Mouse (Mus musculus) ovary, postnatal 14 days (tissue): Measurements from ENCODE around the gene Dmgdh.

ENCODE experiments used
- DNase-seq: peaks from one replicate; pipeline ENCODE4 v3.0.0; 2022; ENCODE audit warnings: low spot score

Gene Dmgdh

GRCm38 (mm10) chr13:93674131-93674561 lies at the start of gene Dmgdh, which contains the start of gene Bhmt2:
Dmgdh (plus strand) TSS chr13:93674433.
Bhmt2 (minus strand) TSS chr13:93674302.
- DNase-seq: no peak

DNA sequence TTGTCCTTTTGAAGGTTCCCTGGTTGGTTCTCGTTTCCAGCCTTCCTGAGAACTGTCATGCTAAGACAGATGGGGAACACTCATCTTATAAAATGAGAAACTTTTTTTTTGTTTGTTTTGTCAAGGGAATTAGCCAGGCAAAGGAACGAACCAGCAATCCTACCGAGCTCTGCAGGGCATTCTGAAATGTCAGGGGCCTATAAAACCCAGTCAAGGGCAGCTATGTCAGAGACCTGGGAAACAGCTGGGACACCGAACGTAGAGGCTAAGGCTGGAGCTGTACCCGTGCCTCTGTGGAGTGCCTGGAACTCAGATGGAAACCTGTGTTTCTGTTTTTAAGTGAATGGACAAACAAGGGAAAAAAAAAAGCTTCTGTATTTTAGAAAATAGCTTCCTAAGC lies 45.4 kb upstream of the Dmgdh start:
- DNase-seq: no peak

GRCm38 (mm10) chr13:93630941-93631705 lies 43.1 kb upstream of the Dmgdh start:
- DNase-seq: no peak

GRCm38 (mm10) chr13:93632927-93633326 lies 41.3 kb upstream of the Dmgdh start:
- no peak for DNase-seq

GRCm38 (mm10) chr13:93636561-93636960 lies 37.7 kb upstream of the Dmgdh start:
- no peak for DNase-seq

GRCm38 (mm10) chr13:93637282-93638245 lies 36.7 kb upstream of the Dmgdh start, which contains the start of gene Bhmt:
Bhmt (minus strand) TSS chr13:93637961.
- DNase-seq: no peak

DNA sequence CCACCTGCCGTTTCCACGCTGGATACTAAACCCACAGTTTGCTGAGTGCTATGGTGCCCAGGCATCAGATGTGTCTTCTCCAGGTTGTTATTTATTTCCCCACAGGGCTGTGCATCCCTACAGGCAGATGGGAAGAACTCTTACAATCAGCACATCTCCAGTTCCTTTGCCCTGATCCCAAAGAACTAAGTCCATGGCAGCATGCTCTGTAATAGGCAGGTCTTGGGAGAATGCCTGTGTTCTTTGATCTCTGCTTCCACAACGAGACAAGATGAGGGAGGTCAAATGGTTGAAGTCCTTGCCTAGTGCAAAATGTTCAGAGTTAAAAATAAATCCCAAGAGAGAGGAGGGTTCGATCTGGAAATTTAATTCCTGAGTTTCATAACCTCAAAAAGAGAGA lies 34.6 kb upstream of the Dmgdh start:
- DNase-seq: no peak

DNA sequence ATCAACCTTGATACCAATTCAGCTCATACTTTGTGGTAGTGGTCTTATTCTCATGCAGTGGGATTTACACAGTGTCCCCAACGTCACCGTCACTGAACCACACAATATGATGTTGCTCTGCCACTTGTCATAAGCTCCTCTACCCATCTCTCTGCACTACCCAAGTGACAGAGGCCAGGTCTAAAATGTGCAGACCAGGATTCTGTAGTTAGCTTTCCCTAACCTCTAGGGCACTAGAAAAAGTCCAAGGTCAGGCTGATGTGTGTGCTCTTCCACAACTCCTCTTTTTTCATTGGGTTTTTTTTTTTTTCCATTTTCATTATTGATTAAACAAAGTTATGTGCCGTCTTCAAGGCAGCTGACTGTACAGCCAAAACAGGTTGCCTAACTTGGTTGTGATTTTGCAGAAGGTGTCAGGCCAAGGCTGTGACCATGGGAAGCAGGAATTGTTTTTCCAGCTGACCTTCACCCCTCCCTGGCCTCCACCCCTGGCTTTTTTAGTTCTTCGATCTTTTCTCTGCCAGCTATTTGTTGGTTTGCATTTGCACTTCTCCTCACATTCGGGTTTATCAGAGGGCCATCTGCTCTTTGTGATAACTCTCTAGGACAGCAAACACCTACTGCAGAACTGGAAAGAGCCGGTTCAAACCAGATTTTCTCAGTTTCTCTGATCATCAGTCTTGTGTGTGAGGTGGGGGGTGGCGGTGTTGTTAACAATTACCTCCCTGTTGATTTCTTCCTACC lies 25.7 kb upstream of the Dmgdh start:
- no peak for DNase-seq

DNA sequence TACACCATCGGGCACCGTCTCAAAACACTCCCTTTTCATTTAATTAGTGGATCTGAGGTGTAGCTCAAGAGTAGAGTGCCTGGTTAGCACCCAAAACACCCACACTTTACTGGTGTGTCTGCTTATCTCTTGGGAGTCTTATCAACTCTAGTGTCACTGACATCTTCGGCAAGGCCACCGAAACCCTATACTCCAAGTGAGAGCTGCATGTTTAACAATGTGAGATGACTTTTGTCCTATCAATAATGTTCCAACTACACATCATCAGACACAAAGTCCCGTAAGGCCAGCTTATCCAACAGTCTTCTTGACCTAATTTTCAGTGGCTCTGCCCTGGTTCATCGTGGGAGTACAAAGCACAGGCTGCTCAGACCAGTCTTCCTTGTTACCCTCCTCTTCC lies 20.9 kb upstream of the Dmgdh start:
- no peak for DNase-seq

- no peak for DNase-seq
These were observed 16.3 kb upstream of the Dmgdh start for GRCm38 (mm10) chr13:93657941-93658340.

DNA sequence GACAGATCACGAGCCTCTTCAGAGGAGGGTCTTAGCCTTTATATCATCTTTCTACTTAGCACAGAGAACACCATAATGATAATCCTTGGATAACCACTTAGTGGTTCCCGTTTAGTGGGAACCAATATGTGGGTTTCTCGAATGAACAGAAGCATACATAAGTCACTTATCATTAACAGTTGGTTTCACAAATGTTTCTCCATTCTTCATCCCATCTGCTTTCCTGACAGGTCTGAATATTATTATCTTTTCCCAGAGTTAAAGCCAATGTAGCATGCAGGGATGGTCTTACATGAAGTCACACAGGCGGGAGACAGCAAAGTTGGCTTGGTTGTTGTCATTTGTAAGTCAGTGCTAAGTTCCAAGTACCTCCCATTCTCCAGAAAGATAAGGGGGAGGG lies 6.6 kb upstream of the Dmgdh start:
- DNase-seq: no peak

DNA sequence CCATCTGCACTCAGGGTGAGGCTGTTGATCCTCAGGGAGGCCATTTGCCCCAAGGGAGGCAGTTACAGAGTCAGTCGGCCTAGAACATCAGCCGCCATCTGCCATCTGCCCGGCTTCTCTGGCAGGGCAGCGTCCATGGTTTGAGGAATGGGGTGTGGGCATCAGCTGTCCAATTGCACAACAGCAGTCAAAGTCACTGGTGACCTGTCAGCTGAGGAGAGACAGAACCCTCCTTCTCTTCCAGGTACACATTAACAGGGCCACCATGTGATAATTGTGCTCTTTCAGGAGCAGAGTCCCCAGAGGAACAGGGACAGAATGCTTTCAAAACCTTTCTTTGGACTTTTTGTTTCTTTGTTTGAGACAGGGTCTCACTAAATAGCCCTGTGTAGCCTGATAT lies 1.9 kb upstream of the Dmgdh start:
- no peak for DNase-seq

DNA sequence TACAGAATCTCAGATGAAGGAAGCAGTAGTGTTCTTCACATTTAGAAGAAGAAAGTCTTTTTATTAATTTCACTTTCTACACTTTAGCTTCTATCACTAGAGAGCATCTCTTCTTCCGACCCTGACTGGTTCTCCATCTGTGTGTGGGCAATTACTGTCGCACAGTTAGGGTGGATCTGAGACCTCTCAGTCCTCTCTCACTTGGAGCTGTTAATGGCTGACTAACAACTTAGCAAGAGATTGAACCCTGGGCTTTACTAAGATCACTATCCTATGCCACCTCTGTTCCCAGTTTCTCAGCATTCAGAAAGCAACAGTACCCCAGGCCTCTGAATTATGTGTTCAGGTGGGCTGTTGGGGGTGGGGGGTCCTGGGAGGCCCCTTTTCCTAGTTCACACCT lies 937 bp upstream of the Dmgdh start:
- no peak for DNase-seq

DNA sequence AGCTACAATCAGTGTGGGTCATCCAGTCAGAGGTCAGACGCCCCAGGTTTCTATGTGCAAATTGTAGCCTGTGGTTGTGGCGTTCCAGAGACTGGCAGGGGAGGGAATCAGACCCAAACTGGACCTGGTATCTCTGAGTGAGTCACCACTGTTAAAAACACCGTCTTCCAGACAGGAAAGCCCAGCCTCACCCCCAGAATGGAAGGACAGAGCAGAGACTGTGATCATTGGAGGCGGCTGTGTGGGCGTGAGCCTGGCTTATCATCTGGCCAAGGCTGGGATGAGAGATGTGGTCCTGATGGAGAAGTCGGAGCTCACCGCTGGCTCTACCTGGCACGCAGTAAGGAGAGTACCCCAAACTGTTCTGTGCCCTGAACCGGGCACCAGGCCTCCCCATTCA lies 2.6 kb downstream of the Dmgdh start:
- DNase-seq: no peak

DNA sequence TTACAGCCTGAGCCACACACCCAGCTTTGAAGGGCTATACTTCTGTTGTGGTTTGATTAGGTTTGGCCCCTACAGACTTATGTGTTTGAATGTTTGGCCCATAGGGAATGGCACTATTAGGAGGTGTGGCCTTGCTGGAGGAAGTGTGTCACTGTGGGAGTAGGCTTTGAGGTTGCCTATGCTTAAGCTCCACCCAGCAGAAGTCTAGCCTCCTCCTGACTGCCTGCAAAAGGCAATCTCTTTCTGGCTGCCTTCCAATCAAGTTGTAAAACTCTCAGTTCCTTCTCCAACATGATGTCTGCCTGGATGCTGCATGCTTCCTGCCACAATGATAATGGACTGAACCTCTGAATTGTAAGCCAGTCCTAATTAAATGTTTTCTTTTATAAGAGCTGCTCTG lies 9.1 kb downstream of the Dmgdh start:
- DNase-seq: no peak

DNA sequence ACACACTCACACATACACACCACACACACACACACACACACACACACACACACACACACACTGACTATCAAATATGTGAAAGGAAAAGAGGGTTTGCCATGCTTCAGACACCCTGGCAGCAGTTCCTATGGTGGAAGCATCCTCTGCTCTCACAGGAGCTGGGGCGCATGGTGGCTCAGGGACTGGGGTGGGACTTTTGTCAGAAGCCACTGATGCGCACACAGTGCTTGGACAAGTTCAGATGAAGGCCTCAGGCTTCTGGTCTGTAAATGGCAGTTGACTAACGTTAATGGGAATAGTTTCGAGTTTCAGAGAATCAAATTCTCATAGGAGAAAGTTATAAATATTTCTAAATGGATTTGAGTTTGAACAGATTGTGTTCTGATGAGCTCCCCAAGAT lies 11.0 kb downstream of the Dmgdh start:
- no peak for DNase-seq

DNA sequence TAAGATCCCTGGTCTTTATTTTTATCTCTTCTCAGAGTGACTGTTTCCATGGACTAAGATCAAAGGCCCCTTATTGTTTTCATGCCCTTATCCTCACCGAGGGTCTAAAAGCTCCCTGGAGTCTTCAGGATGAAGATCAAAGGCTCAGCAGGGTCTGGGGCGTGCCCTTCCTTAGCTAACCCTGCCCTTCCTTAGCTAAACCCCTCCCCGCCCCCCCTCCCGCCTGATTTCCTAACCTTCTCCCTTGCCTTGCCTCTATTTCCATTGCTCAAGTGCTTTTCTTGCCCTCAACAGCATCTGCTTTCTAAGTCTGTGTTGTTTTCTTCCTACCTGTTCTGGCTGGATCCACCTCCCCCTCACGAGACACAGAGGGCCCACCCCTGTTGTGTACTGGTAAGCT lies 13.1 kb downstream of the Dmgdh start:
- DNase-seq: no peak

DNA sequence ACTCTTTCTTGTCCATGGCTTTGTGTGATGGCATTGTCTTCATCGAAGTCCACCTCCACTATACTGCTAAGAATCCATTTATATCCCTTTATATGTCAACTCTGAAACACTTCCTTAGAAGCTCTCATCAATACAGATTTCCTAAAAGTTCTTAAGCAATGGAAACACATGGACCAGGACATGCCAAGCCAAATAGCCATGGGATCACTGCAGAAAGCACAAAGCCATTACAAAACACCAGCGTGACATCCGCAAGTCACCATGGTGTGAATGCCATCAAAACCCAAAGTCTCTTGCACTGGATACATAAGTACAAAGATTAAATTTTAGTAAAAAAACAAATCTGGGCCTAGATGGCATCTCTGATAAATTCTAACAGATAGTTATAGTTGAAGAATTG lies 15.3 kb downstream of the Dmgdh start:
- DNase-seq: no peak

GRCm38 (mm10) chr13:93690821-93691220 lies 16.6 kb downstream of the Dmgdh start:
- no peak for DNase-seq

GRCm38 (mm10) chr13:93698866-93699265 lies 24.6 kb downstream of the Dmgdh start:
- no peak for DNase-seq

GRCm38 (mm10) chr13:93705697-93706096 lies 31.5 kb downstream of the Dmgdh start:
- no peak for DNase-seq

DNA sequence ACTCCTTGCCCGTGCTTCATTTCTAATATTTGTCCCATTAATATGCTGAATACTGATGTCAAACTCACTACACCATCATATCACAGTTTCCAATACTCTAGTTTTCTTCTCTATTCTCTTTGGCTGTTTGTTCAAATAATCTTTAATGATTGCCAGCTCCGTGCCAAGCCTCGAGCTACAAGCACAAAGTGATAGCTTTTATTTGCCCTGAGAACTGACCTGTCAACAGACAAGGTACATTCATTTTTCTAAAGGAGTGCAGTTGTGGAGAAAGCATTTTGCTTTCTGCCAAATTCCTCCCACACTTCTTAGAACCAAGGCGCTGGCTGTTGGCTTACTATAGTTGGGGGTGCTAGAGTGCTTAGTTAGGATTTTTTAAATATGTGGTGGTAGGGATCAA lies 33.0 kb downstream of the Dmgdh start:
- no peak for DNase-seq
